Mouse (Mus musculus): ENCODE results near the gene Vmn2r39.
"Not testable (repeated sequence)": the region's sequence is repeated elsewhere in the genome, so short reads cannot be mapped to it uniquely, and the experiment has no call there.

Vmn2r39 gene

DNA sequence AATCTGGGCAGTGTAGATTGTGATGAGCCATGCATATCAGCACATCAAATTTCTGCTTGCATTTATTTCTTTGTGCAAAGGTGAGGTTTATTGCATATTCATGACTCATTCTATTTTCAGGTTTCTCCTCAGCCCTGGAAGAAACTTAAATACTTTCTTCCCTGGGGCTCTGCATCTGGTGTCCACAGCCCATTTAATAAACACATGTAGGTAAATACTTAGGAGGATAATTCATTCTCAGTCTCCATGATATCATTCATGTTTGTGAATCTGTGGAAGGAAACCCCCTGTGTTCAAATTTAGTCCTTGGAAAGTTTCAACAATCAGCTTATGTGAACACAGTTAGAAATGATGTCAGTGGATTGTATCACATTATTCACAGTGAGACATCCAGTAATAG is at the start of gene Vmn2r39:
Vmn2r39 (minus strand) TSS at position 101 of the 400 bp plus-strand sequence.
- DNase-seq (ENCODE audit: low read depth in 1 of 2, low spot score in 2 of 2): not testable (repeated sequence)

DNA sequence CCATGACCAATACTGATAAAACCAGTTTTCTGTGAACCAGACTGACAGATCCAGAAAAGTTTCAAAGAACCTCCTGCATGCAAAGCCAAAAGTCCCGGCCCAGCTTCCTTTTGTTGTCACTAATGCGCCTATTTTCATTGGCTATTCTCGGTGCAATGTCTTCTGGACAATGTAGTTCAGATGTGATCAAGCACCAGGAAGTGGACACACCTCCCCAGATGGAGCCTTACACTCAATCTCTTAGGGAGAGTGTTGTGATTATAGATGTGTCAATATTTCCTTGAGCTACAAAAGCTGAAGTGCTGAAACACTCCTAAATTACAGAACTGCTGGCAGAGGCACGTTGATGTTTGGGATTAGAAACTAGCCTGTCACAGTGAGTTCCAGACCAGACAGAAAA is 34.8 kb upstream of the Vmn2r39 start:
- not testable (repeated sequence) for DNase-seq (ENCODE audit: low read depth in 1 of 2, low spot score in 2 of 2)

All from monocyte, adult 2 months (primary cell).